Mouse (Mus musculus) MN1 (cell line): ENCODE measurements around the gene Rtn4r.
A peak's percentile ranks its signal among the peaks of the same experiment; 100 is the strongest.

ENCODE experiments used
- DNase-seq: peaks from one replicate; pipeline ENCODE4 v3.0.0-alpha.2; 2016; ENCODE audit warnings: low spot score

Rtn4r gene

DNA sequence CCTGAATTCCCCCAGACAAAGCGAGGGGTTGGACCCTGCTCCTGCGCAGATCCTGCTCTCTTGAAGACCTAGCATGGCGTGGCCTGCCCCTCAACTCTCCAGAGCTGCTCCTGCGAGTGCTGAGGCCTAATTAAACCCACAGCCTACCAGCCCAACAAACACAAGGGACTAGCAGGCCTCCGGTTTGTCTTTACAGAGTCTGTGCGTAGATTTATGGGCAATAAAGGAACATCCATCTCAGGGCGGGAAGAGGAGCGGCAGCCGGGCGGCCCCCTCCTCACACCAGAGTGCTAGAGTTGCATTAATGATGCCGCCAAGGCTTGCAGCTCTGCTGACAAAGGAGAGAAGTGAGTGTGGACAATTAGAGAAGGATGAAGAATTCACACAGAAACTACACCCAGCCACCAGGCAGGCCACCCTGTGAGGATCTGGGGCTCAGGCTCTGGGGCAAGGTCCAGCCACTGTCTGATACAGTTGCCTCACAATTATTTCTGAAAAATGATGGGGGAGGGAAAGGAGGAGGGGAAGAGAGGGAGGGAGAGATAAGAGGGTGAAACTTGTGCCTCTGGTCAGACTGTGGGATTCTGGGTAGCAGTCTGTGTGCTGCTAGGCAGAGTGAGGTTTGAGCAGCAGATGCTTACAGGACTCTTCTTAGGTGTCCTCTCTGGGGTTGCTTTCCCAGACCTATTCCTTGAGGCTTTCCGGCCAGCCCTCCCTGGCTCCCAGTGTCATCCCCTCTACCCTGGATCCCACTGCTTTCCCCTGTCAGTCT lies 29.3 kb downstream of the Rtn4r start:
- DNase-seq = no peak

DNA sequence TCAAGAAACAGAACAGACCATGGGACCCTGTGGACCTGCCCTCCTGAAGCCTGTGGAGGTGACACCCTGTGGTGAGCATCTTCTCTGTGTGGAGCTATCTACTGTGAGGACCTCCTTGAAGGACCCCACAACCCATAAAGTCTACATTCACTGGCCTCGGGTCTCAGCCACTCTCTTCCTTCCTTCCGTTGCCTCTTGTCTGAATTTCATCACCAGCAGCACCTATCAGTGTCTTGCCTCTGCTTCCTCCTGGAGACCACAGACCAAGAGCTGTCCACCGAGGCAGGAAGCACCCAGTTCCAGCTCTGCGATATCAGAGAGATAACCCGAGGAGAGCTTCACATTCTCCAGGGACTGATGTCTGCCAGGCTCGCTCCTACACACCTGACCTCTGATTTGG lies 31.8 kb downstream of the Rtn4r start:
- DNase-seq = no peak

DNA sequence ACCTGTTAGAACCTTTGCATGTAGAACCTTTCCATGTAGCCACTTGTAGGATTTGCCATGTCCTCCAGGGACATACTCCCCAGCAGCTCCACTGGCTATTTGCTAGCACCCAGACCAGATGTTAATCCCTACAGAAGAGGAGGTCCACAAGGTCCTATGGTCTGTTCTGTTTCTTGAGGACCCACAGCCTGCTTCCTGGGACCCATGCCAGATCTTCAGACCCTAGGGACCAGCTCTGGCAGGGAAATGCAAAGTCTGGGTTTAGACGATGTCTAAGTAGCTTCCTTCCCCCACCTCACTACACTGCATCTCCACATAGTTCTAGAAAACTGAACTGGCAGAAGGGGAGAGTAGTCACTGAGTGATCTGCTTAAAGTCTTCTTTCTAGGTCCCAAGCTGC lies 32.3 kb downstream of the Rtn4r start:
- peak; percentile 92 for DNase-seq

DNA sequence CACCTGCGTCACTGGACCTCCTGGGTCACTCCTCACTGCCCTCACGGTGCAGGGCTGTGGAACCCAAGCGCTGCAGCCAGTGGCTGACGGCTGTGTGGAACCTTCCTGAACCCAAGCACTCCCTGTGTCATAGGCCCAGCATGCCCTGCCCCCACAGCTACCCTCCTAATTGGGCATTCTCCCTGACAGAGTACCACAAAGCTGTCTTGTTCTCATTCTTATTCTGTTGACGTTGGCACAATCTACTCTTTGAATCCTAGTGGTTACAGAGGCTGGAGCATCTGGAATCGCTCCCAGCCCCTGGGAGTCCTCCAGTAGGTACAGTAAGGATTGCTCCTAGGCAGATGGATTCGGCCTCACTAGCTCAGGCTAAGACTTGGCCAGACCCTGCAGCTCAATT lies 33.1 kb downstream of the Rtn4r start:
- peak; percentile 57 for DNase-seq

DNA sequence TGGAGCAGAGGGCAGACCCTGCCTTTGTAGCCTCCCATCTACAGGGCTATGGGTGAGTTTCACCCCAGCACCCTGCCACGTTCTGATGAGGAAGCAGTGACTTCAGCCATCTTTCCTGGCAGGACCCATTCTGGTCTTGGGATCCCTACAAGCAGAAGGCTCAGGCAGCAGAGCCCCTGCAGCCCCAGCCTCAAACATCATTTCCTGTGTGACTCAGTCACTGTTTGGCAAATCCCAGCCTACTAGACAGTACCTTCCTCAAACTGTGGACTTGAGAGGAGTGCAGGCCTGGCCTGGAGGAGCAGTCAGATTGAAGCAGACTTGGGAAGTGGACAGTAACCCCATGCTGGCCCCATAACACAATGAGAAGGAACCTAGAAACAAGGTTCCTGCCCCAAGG lies 33.7 kb downstream of the Rtn4r start:
- DNase-seq = no peak

DNA sequence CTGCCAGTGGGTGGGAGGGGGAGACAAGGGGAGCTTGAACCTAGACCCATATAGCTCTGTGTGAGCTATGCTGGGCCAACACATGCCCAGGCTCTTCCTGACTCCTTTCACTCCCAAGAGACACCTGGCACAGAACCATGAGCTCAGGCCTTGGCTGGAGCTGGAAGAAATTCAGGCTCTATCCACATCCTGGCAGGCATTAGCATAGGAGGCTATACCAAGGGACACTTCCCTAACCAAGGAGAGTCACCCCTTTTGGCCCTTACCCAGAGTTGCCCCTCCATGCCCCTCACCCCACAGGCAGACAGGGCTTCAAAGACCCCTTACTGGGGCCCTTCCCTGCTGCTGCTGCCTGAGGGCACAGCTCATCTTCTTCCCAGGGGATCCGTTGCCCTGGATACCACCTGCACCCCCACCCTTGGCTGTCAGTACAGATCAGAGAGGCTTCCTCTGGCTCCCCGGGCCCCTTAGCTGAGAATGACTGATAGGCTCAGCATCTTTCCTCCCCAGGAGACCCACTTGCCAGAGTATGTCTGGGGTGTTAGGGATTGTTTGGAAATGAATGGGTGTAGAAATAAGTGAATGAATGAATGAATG lies 37.3 kb downstream of the Rtn4r start:
- DNase-seq = no peak

DNA sequence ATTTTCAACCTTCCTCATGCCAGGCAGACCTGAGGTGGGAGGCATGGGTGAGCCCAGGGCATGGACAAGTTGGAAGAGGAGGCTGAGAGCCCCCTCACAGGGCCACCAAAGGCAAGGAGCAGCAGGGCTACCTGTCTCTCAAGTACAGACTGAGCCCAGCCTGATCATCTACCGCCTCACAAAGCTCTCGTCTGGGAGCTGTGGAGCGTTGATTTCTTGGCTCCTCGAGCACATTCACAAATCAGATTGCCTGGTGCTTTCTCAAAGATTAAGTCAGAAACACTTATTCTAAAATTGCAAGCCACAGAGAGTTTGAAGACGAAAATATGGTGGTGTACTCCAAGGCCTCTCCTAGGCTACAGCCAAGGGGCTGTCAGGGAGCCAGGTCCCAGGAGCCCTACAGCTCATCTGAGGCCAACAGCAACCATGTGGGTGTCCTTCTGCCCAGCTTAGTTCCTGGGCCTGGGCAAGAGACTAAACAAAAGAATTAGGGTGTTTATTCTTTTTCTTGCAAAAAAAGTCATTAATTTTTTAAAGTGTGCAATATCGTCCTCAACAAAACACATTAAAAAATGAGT lies 39.3 kb downstream of the Rtn4r start:
- no peak for DNase-seq

DNA sequence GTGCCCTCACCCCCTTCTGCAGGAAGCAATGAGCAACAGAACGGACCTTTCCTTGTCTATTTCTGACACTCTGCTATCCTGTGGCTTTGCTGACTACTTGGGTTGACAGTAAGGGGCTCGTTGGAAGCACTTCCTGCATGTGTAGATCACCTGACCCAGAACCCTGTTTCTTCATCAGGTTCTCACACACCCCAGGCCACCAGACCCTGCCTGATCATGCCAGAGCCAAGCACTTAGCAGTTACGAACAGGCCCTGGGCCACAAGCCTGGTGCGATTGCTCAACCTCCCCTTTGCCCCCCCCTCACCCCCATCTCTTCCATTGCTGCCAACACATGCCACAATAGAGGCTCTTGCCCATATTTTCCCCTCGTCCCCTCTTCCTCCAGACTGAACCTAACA lies 41.7 kb downstream of the Rtn4r start:
- DNase-seq = no peak

DNA sequence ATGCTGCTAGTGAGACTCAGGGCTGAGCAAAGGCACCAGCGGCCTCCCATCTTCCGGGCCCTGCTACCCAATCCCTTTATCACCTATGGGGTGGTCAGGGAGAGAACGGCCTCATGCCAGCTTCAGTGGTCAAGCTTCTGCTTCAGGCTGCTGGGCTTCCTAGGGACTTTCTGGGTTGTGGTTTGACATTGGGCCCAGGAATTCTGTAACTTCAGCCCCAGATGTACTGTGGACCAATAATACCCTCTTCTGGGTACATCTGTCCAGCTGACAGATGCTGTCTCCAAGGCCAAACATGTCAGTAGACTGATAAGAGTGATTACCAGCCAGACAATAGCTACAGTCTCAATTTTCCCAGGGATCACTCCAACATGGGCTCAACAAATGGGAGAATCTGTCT lies 42.3 kb downstream of the Rtn4r start:
- DNase-seq = no peak

DNA sequence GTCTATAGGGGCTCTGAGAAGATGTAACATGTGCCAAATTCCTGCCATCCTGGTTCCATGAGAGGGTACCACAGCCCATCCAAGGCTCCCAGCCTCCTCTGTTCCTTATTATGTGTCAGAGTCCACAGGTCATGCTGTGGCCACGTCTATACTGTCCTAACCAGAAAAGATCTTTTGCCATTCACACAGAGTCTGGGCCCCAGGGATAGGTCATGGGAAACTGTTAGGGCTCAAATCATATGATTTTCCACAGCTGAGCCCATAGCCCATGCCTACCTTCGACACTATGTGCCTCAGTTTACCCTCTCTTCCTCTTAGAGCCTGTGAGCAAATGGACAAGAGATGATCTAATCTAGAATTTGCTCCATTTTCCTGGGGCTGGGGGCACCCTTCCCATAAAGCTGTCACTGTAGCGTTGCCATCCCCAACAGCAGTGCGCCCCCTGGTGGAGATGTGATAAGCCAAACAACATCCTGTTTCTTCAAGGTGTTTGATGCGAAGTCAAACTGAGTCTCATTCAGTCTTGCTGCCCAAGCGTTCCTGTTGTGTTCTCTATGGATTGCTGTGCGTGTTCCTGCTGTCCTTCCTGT lies 44.9 kb downstream of the Rtn4r start:
- DNase-seq = peak; percentile 73

DNA sequence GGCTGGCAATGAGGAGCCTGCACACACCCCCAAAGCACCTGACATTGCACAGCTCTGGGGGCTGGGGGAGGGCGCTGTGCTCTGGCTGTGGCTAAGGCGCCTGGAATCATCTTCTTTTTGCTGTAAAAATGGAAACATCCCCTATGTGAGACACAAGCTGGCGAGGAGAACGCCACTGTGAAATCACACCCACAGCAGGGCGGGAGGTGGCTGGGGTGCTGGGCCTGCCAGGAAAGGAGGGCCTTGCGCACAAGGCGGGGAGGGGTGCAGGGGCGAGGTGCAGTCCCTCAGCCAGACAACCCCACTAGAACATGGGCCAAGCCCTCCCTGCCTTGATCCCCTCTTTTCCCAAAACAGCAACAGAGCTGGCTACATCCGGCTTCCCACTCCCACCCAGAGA lies 45.8 kb downstream of the Rtn4r start:
- no peak for DNase-seq

DNA sequence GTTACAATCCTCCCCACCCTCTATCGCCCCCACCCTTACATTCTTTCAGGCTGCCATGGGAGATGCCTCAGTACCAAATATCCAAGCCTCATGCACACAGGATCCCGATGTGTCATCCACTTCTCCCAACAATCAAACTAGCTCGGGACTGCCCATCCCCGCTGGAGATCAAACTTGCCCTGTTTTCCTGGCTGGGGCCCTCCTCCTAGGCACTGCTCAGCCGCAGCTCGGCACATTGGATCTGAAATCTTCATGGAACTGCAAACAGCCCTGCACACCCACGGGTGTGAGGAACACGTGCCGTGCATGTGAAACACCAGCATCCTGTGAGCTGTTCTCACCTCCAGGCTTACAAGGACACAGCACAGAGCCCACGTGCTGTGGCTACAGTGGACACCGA lies 46.3 kb downstream of the Rtn4r start:
- no peak for DNase-seq

DNA sequence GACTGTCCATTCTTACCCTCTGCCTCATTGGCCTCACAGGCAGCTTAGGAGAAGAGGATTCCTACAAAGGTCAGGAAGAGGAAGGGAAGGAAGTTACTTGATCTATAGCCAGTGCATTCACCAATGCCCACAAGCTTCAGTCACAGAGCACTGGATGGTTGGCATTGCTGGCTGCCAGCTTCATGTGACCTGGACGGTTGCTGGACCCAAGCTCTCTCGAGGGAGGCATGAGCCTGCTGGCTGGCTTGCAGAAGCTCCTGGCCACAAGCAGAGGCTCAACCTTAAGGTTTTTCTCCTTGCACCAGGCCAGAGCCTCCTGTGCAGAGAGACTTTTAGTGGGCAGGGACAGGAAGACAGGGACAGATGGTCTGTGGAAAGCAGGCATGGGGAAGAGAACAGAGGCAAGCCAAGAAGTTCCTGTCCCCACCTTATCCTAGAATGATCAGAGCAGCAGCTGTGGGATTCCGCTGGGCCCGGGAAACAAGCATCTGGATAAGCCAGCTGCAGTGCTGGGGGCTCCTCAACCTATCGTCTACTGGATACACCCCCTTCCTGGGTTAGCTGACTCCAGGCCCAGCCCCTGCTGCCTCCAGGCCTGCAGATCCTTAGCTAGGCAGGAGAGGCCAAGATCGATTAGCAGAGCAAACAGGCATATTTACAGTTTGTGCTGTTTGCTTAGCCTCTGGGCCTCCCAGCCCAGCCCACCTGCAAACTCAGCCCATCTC lies 48.5 kb downstream of the Rtn4r start:
- DNase-seq = peak; percentile 54

DNA sequence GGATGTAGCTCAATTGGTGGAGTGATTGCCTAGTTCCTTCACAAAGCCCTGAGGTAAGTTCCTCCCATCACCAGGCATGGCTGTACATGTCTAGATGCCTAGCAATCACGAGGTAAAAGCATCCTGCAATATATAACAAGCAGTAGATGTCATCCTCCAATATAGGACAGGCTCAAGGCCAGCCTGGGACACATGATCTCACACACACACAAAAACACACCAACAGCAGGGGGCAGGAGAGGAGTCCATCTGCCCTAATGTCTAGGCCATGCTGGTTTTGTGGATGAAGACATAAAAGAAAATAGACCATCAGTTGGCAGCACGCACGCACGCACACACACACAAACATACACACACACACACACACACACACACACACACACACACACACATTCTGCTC lies 49.3 kb downstream of the Rtn4r start:
- peak; percentile 26 for DNase-seq

DNA sequence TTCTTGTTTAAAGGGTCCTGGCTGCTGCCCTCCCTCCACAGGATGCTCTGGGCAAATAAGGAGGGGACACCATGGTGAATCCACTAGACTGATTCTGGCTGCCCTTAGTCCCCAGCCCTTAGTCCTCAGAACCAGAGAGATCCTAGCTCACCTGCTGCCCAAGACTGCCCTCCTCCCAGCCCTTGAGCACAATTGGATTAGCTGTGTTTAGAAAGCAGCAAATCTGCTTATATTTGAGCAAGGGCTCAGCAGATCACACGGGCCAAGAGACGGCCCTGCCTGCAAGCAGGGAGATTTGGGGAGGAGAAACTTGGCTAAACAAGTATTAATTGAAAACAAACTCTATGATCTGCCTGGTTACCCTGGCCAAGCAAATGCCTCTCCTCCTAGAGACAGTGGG lies 52.1 kb downstream of the Rtn4r start:
- DNase-seq = no peak

DNA sequence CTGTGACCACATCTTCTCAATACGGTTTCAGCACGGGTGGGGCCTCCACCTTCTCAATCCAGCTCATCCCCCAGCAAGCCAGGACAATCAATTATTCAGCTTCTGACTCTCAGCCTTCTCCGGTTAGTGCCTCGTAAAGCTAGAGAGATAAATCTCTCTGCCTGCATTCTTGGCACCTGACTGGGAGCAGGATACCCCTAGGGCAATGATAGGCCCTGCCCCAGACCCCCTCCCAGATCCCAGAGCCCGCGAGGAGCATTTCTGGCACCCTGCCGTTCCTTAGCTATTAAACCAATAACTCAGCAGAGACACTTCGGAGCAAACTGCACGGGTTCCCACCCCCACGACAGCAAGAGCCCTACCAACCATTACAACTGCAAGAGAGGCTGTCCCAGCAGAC lies 54.0 kb downstream of the Rtn4r start:
- no peak for DNase-seq

DNA sequence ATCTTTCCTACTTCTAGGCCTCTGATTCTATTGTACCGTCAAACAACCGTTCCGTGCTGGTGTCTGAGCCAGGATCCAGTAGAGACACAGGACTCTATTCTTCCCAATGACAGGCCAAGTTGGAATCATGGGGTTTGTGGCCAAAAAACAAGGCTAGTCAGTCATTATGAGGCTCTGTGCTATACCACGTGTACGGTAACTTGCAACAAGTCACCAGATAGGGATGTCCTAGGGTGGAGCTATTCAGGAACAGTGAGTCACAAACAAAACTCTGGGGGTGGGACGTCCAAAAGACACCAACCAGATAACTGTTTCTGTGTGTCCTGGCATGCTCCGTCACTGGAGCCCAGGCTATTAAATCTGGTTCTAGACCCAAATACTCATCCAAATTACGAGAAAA lies 55.3 kb downstream of the Rtn4r start:
- DNase-seq = no peak

DNA sequence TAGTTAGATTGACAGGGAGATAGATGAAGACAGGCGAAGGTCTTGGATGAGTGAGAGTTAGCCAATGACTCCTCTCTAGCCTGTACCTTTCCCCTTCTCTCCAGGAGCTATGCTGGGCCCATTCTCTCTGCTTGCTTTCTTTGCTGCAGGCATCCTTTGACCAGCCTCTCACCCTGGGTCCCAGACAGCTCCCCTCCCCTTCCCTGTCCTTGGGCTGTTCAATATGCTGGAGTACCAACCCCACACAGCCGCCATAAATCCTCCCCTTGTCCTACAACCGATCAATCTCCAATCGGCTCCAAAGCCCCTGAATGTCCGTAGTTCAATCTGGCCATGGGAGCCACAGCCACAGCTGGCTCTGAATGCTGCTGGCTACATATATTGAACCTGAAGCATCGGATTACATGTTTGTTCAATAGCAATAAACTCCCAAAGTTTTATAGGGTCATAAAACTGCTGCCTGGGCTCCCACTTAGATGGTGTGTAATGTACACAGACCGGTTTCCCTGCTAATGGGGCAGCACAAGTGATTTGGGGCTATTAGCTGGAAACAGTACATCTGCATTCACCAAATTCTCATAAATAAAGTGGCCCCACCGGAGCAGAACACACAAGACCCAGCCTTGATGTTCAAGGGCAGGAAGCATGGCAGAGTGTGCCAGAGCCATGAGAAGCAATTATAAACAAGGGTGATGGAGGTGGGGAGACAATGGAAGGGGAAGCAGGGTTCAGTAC lies 58.4 kb downstream of the Rtn4r start:
- DNase-seq = no peak

DNA sequence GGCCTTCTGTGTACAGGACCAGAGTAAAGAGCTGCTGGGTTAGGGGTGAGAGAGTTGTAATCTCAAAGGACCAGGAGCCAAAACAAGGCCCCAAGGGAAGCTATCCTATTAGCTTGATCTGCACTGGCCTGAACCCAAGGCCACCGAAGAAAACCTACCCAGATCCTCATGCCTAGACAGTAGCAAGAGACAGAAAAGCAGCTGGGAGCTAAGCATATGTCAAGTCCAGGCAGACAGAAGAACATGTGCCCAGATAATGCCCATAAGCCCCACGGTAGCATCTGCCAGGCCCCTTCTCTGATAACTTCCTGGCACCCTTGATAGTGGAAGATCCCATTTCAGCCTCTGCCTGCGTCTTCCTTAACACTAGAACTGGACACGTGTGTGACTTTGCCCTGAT lies 59.4 kb downstream of the Rtn4r start:
- DNase-seq = no peak

DNA sequence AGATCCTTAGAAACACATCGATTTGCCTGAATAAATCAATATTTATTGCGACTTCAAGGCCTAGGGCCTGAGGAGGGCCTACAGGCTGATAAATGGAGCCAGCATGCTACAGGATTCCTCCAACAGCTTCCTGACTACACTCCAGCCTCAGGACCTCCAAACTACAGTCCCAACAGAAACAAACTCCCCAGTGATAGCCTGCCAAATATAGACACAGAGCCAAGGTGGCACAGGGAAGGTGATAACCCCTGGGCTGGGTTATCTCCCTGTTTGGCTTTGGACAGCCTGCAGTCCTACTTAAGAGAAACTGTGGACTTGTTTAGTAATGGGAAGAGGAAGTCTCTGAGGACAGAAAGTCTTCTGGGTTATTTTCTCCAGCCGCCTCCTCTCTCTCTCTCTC lies 59.8 kb downstream of the Rtn4r start:
- no peak for DNase-seq

DNA sequence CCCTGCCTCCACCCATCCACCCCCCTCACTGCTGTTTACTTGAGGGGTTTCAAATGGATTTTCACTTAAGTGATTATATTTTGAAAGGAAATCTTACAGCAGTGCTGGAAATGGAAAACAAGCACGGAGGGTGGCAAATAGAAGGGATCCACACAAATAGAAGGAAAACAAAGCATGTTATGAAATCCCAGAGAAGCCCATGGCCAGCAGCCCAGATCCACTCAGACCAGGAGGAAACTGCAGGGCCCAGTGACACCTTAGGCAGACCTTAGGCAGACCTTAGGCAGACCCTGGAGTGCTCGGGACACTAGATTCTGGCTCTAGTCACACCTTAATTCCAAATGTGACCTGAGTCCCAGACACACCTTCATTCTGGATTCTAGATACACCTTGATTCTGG lies 63.6 kb downstream of the Rtn4r start:
- DNase-seq = no peak
